Mouse (Mus musculus) heart, adult 2 months (tissue): ENCODE data around the gene Dusp27. TPM values are rescaled to one million over a fixed set of nuclear protein-coding genes. Genes with fewer than 3 reads are reported as not detected.

Experiments
- DNase-seq, 2 experiments: peaks; one replicate each; pipeline ENCODE4 v3.0.0; 2021
- H3K27ac ChIP-seq: fragments of 200-600 bp; 2 replicates; pipeline ENCODE4 v1.8.1; 2022
- H3K27me3 ChIP-seq: fragments of 200-500 bp; 2 replicates; pipeline ENCODE4 v1.6.1; 2012; ENCODE audit warnings: mild to moderate bottlenecking, low read length, inconsistent platforms, mixed read lengths; ENCODE audit not compliant: control insufficient read depth, insufficient read depth
- H3K36me3 ChIP-seq: fragments of 200-500 bp; 2 replicates; pipeline ENCODE4 v1.6.1; 2012; ENCODE audit warnings: low read length, inconsistent platforms; ENCODE audit not compliant: control insufficient read depth, insufficient read depth
- H3K4me1 ChIP-seq: fragments of 200-500 bp; 2 replicates; pipeline ENCODE4 v1.6.1; 2011; ENCODE audit warnings: low read length; ENCODE audit not compliant: control insufficient read depth, insufficient read depth
- H3K4me3 ChIP-seq: fragments of 200-600 bp; 2 replicates; pipeline ENCODE4 v1.8.1; 2022
- H3K79me2 ChIP-seq: fragments of 200-500 bp; replicated peaks from 2 replicates; pipeline ENCODE4 v1.6.1; 2012; ENCODE audit warnings: mild to moderate bottlenecking, inconsistent platforms, low read length, moderate library complexity, mixed read lengths; ENCODE audit not compliant: control insufficient read depth, insufficient read depth
- H3K9ac ChIP-seq: fragments of 200-500 bp; 2 replicates; pipeline ENCODE4 v1.6.1; 2012; ENCODE audit warnings: low read depth, mild to moderate bottlenecking, control low read depth, inconsistent platforms, low read length, mixed read lengths
- CTCF ChIP-seq: fragments of 200-600 bp; IDR thresholded peaks from 2 replicates; pipeline ENCODE4 v1.8.1; 2022; ENCODE audit warnings: antibody characterized with exemption, mild to moderate bottlenecking, moderate library complexity
- EP300 ChIP-seq: fragments of 200-500 bp; IDR thresholded peaks from 2 replicates; pipeline ENCODE4 v1.6.1; 2011; ENCODE audit warnings: low read depth, low read length, control low read depth; ENCODE audit not compliant: insufficient read depth
- POLR2A ChIP-seq: fragments of 200-500 bp; IDR thresholded peaks from 2 replicates; pipeline ENCODE4 v1.6.1; 2011; ENCODE audit warnings: mild to moderate bottlenecking, low read depth, low read length, control low read depth; ENCODE audit not compliant: insufficient read depth
- whole genome bisulfite sequencing: fragments of 180-500 bp; shearing (Covaris S2); methylation state at CpG from one replicate; pipeline ENCODE4 v1.1.7; 2018; 5-methylcytosine and 5-hydroxymethylcytosine counted together
- intact Hi-C: fragments of 180-260 bp; cut with DNase I; formaldehyde crosslinking; loops from one replicate; pipeline ENCODE4 v1.15.1; 2025
- polyA plus RNA-seq: library from polyadenylated mRNA; depleted of rRNA; stranded (reverse); fragments of >200 nt; gene quantifications from 2 replicates; pipeline ENCODE4 v1.2.3, GENCODE M21; 2012
- total RNA-seq, 2 experiments: library from RNA; stranded (reverse); gene quantifications; 2 replicates each; pipeline ENCODE4 v1.2.3; 2021

The Dusp27 gene
- total and polyA plus RNA-seq, 3 experiments, result 9.4 to 42.1 (median 37.3) TPM

GRCm38 (mm10) chr1:166157712-166158111 lies 30.0 kb upstream of the Dusp27 start:
- Histone ChIP-seq H3K4me3 (no peak overlapping the region), H3K79me2 (no peaks in the 10 kb centered on the region), H3K9ac (no peak overlapping the region), H3K36me3 (no peaks in the 10 kb centered on the region), H3K27ac (no peak overlapping the region), H3K4me1 (no peaks in the 10 kb centered on the region), H3K27me3 (no peaks in the 10 kb centered on the region; the same call in 1 of the 2 replicates)
- intact Hi-C loops, result loop anchor here (10.0 kb wide), 1 partner anchor 503 kb away; no protein-coding TSS in a partner anchor
- TF ChIP-seq POLR2A (no peak), EP300 (no peak), CTCF (no peak)
- DNase-seq, result no peak
- 66% methylated on average over 12 of the region's 12 CpGs for WGBS

GRCm38 (mm10) chr1:166155113-166155494 lies 27.4 kb upstream of the Dusp27 start:
- no peaks in the 10 kb centered on the region; the same call in 1 of the 2 replicates for H3K27me3 ChIP-seq
- WGBS, result 25% methylated on average over 10 of the region's 10 CpGs
- intact Hi-C loops, result loop anchor here (10.0 kb wide), 1 partner anchor 500 kb away; no protein-coding TSS in a partner anchor
- no peak overlapping the region for H3K9ac ChIP-seq
- H3K27ac ChIP-seq, result no peak overlapping the region
- no peaks in the 10 kb centered on the region for H3K79me2 ChIP-seq
- no peak for DNase-seq
- no peak overlapping the region for H3K4me3 ChIP-seq
- TF ChIP-seq EP300 (no peak), POLR2A (no peak), CTCF (no peak)
- H3K4me1 ChIP-seq, result no peaks in the 10 kb centered on the region
- H3K36me3 ChIP-seq, result no peaks in the 10 kb centered on the region

- Histone ChIP-seq H3K4me3 (no peak overlapping the region), H3K27ac (no peak overlapping the region), H3K36me3 (no peaks in the 10 kb centered on the region), H3K27me3 (no peaks in the 10 kb centered on the region; the same call in 1 of the 2 replicates), H3K9ac (no peak overlapping the region), H3K4me1 (no peaks in the 10 kb centered on the region), H3K79me2 (no peaks in the 10 kb centered on the region)
- DNase-seq, result peak; percentile 74 to 78
- peak; percentile 67; the same call in 1 of the 2 replicates for TF ChIP-seq EP300
- TF ChIP-seq CTCF, result no peak; the same call in 1 of the 2 replicates
- intact Hi-C loops, result loop anchor here (1.0 to 10.0 kb wide), 4 partner anchors 187 to 500 kb away; no protein-coding TSS in a partner anchor
- 6% methylated on average over 29 of the region's 29 CpGs for WGBS
These were observed 26.7 kb upstream of the Dusp27 start for GRCm38 (mm10) chr1:166154162-166155112.

DNA sequence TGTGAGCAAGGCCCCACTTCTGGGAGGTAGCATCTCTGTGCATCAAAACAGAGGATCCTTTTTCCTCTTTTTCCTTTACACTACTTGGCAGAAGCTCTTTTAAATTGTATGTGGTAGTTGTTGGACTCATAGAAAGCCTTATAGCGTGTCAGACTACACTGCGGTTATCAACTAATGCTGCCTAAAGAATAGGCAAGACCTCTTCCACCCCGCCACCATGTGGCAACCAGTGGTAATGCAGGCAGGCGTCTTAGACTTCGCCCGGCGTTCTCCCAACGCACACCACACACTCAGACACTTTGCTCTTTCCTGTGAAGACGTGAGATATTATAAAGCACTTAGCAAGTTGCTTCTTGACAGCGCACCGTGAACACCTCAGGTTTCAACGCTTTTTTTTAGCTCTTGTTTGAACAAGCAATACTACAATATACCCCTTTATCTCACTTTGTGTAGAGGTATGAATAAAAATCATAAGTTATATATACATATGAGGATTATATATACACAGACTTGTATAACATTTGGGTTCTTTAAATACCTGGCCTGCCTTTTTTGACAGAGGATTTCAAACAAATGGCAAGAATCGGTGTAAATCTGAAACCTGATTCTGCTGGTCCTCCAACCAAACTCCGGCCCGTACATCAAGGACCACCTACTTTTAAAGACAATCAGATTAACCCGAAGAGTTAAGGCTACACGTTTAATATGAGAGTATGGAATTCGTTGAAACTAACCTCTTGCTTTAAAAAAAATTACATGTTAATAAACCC lies 25.8 kb upstream of the Dusp27 start:
- Histone ChIP-seq H3K79me2 (no peaks in the 10 kb centered on the region), H3K4me3 (no peak overlapping the region), H3K27me3 (no peaks in the 10 kb centered on the region; the same call in 1 of the 2 replicates), H3K27ac (no peak overlapping the region), H3K36me3 (no peaks in the 10 kb centered on the region), H3K9ac (no peak overlapping the region), H3K4me1 (no peaks in the 10 kb centered on the region)
- intact Hi-C loops, result loop anchor here (1.0 to 10.0 kb wide), 6 partner anchors 49 to 499 kb away; partner anchors contain the start of gene Pou2f1
- WGBS, result 11% methylated on average over 18 of the region's 18 CpGs
- DNase-seq, result peak; percentile 76 to 91
- TF ChIP-seq EP300 (peak; percentile 51; the same call in 1 of the 2 replicates), POLR2A (no peak), CTCF (peak; percentile 100)

DNA sequence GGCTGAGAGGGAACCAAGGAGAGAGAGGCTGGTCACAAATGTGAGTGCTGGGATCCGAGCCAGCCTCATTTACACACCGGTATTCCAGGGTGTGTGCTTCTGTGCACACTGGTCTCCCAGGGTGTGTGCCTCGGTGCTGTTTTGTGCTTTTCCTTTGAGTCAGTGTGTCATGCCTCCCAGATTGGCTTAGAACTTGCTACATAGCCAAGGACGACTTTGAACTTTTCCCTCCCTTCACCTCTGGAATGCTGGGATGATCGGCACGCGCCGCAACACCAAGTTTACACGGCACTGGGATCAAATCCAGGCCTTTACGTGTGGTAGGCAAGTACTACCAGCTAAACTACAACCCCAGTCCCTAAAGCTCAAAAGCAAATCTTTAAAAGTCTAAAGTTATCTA lies 24.3 kb upstream of the Dusp27 start:
- no peak overlapping the region for H3K9ac ChIP-seq
- 82% methylated on average over 10 of the region's 10 CpGs for WGBS
- H3K27me3 ChIP-seq, result no peaks in the 10 kb centered on the region; the same call in 1 of the 2 replicates
- intact Hi-C loops, result loop anchor here (2.0 to 10.0 kb wide), 4 partner anchors 47 to 497 kb away; partner anchors contain the start of gene Pou2f1
- H3K27ac ChIP-seq, result no peak overlapping the region
- H3K36me3 ChIP-seq, result no peaks in the 10 kb centered on the region
- H3K79me2 ChIP-seq, result no peaks in the 10 kb centered on the region
- no peak for DNase-seq
- no peak overlapping the region for H3K4me3 ChIP-seq
- H3K4me1 ChIP-seq, result no peaks in the 10 kb centered on the region
- no peak for TF ChIP-seq CTCF
- no peak for TF ChIP-seq EP300
